14 mouse cellular contexts compared by ENCODE assay signal in genomic region chr11:115844240-115844639, GRCm38 (mm10). TPM values are rescaled to one million over a fixed set of nuclear protein-coding genes. Genes with fewer than 3 reads are reported as not detected.
DNase-seq lines count a peak whose midpoint lies in the region; ATAC-seq and TF ChIP-seq lines count a peak whose summit lies in the region.
"Had no signal": no experiment of that assay in that cellular context is flagged by ENCODE, and none has a peak within 500 bp of the region (broad histone marks: within the 10 kb centered on the region; RNA-seq: fewer than 3 reads in every experiment).

No protein-coding gene starts in this region.

- WGBS in heart, embryonic 13.5 days: 73% methylated on average over 8 of the region's 8 CpGs
- WGBS in intestine, embryonic 16.5 days: 58% methylated on average over 8 of the region's 8 CpGs

- no peaks in the 10 kb centered on the region for H3K27me3 ChIP-seq in heart, embryonic 13.5 days (replicated peaks)
- no peaks in the 10 kb centered on the region for H3K27me3 ChIP-seq in E14TG2a.4 (ENCODE audit: insufficient read depth, low read length)
- H3K27me3 ChIP-seq in intestine, embryonic 16.5 days (replicated peaks; ENCODE audit: control insufficient read depth, insufficient read depth, low read length): no peaks in the 10 kb centered on the region

- H3K9me3 ChIP-seq in heart, embryonic 13.5 days: peaks cover 5% of the 10 kb centered on the region; the same call in 1 of the 2 replicates
- no peaks in the 10 kb centered on the region for H3K9me3 ChIP-seq in E14TG2a.4 (ENCODE audit: low read length)
- H3K9me3 ChIP-seq in intestine, embryonic 16.5 days (ENCODE audit: control insufficient read depth, low read length): no peaks in the 10 kb centered on the region

- peak overlapping the region; percentile 55; the same call in 1 of the 2 replicates for H3K9ac ChIP-seq in heart, embryonic 13.5 days
- peak overlapping the region; percentile 14; the same call in 1 of the 2 replicates for H3K9ac ChIP-seq in intestine, embryonic 16.5 days (ENCODE audit: low read depth, low read length)

- peaks cover 50% of the 10 kb centered on the region for H3K36me3 ChIP-seq in heart, embryonic 13.5 days
- peaks cover 51% of the 10 kb centered on the region for H3K36me3 ChIP-seq in E14TG2a.4 (ENCODE audit: insufficient read depth, low read length)
- peaks cover 27% of the 10 kb centered on the region for H3K36me3 ChIP-seq in intestine, embryonic 16.5 days (ENCODE audit: control insufficient read depth, insufficient read depth, low read length)

- H3K4me1 ChIP-seq in heart, embryonic 13.5 days: peaks cover 51% of the 10 kb centered on the region
- peaks cover 73% of the 10 kb centered on the region for H3K4me1 ChIP-seq in E14TG2a.4 (replicated peaks; ENCODE audit: low read depth, low read length)
- H3K4me1 ChIP-seq in intestine, embryonic 16.5 days (ENCODE audit: control insufficient read depth, insufficient read depth, low read length): peaks cover 39% of the 10 kb centered on the region

- DNase-seq in heart, adult 11 months: no peak
- DNase-seq in kidney, postnatal 36 days: peak; percentile 70 to 74
- no peak for DNase-seq in left cerebral cortex, postnatal 4 days
- DNase-seq in adrenal gland, postnatal 36 days: no peak
- DNase-seq in spleen, postnatal 4 days (ENCODE audit: low spot score in 2 of 2): no peak
- DNase-seq: B cell, adult 2 months; cerebellum, adult 18-20 months; heart, postnatal 4 days had no signal

- no peak overlapping the region for H3K4me3 ChIP-seq in heart, embryonic 13.5 days
- peak overlapping the region; percentile 45 for H3K4me3 ChIP-seq in E14TG2a.4 (replicated peaks; ENCODE audit: low read length)
- H3K4me3 ChIP-seq in intestine, embryonic 16.5 days (ENCODE audit: low read length): no peak overlapping the region
- H3K4me3 ChIP-seq: erythroblast, embryonic 14.5 days had no signal

- intact Hi-C loops in left cerebral cortex, postnatal 4 days (cut with DNase I): no loop called here

- no peak for TF ChIP-seq CTCF in E14TG2a.4 (conservative IDR thresholded peaks at IDR 0.05; ENCODE audit: low read length)

- H3K4me2 ChIP-seq in heart, embryonic 13.5 days: no peak overlapping the region
- 0 out of 2 replicates have a peak overlapping the region, but pooled peaks have one; percentile 10 for H3K4me2 ChIP-seq in intestine, embryonic 16.5 days (ENCODE audit: low read depth, low read length)
- H3K4me2 ChIP-seq: midbrain, embryonic 11.5 days had no signal

- ATAC-seq in heart, embryonic 13.5 days (ENCODE audit: extremely low read depth, insufficient number of reproducible peaks, low FRiP score, low TSS enrichment): no peak
- ATAC-seq in intestine, embryonic 16.5 days: peak; percentile 7; the same call in 1 of the 2 replicates
- ATAC-seq: activated CD4-positive, CD25-positive, alpha-beta regulatory T cell, adult 4 months had no signal

- H3K27ac ChIP-seq in heart, embryonic 13.5 days (replicated peaks): peak overlapping the region; percentile 97; the same call in 1 of the 2 replicates
- peak overlapping the region; percentile 93 for H3K27ac ChIP-seq in intestine, embryonic 16.5 days (ENCODE audit: low read length)

RNA-seq across cellular contexts. Expression of gene Myo15b, which starts 14.0 kb away (rescaled TPM):
- polyA plus RNA-seq in heart, embryonic 13.5 days (2015; fragmentation: Nextera tagmentation; extraction: Ambion mirVana): 0.17 and 0.27 TPM in 2 replicates
- polyA plus RNA-seq in intestine, embryonic 16.5 days (2015; fragmentation: Nextera tagmentation; extraction: Ambion mirVana): 168 and 230 TPM in 2 replicates
- total RNA-seq in left cerebral cortex, postnatal 4 days (2021): under 1 TPM in 1 of 2 experiments, not detected in 1; 0.28 TPM
- total RNA-seq in adrenal gland, postnatal 36 days (2021): under 1 TPM; 0.20 TPM
- polyA plus RNA-seq: activated CD4-positive, CD25-positive, alpha-beta regulatory T cell, adult 4 months; erythroblast, embryonic 14.5 days; midbrain, embryonic 11.5 days had no signal

RNA-seq across cellular contexts. Expression of gene Llgl2, which starts 20.4 kb away (rescaled TPM):
- polyA plus RNA-seq in heart, embryonic 13.5 days (2015; fragmentation: Nextera tagmentation; extraction: Ambion mirVana): 18.9 and 19.0 TPM in 2 replicates
- 102 and 107 TPM in 2 replicates for polyA plus RNA-seq in intestine, embryonic 16.5 days (2015; fragmentation: Nextera tagmentation; extraction: Ambion mirVana)
- 1 to 10 TPM; 1.1 to 2.4 TPM for total RNA-seq in left cerebral cortex, postnatal 4 days (2021)
- total RNA-seq in adrenal gland, postnatal 36 days (2021): 10 to 100 TPM in 1 of 2 experiments, 1 to 10 TPM in 1; 4.9 to 10.9 TPM

RNA-seq across cellular contexts. Expression of gene Tsen54, which starts 29.7 kb away (rescaled TPM):
- 24.4 and 27.5 TPM in 2 replicates for polyA plus RNA-seq in heart, embryonic 13.5 days (2015; fragmentation: Nextera tagmentation; extraction: Ambion mirVana)
- 34.2 and 37.7 TPM in 2 replicates for polyA plus RNA-seq in intestine, embryonic 16.5 days (2015; fragmentation: Nextera tagmentation; extraction: Ambion mirVana)
- 10 to 100 TPM; 15.1 to 19.1 TPM for total RNA-seq in left cerebral cortex, postnatal 4 days (2021)
- 10 to 100 TPM; 17.1 to 21.4 TPM for total RNA-seq in adrenal gland, postnatal 36 days (2021)

RNA-seq across cellular contexts. Expression of gene Caskin2, which starts 30.8 kb away (rescaled TPM):
- polyA plus RNA-seq in heart, embryonic 13.5 days (2015; fragmentation: Nextera tagmentation; extraction: Ambion mirVana): 20.0 and 20.1 TPM in 2 replicates
- 11.2 and 11.7 TPM in 2 replicates for polyA plus RNA-seq in intestine, embryonic 16.5 days (2015; fragmentation: Nextera tagmentation; extraction: Ambion mirVana)
- 10 to 100 TPM; 13.4 to 14.5 TPM for total RNA-seq in left cerebral cortex, postnatal 4 days (2021)
- total RNA-seq in adrenal gland, postnatal 36 days (2021): 10 to 100 TPM; 58.9 to 72.9 TPM

RNA-seq across cellular contexts. Expression of gene Smim5, which starts 55.5 kb away (rescaled TPM):
- polyA plus RNA-seq in heart, embryonic 13.5 days (2015; fragmentation: Nextera tagmentation; extraction: Ambion mirVana): 20.0 and 24.2 TPM in 2 replicates
- polyA plus RNA-seq in intestine, embryonic 16.5 days (2015; fragmentation: Nextera tagmentation; extraction: Ambion mirVana): 1.6 and 3.1 TPM in 2 replicates
- total RNA-seq in left cerebral cortex, postnatal 4 days (2021): not detected
- under 1 TPM in 1 of 2 experiments, not detected in 1; 0.26 TPM for total RNA-seq in adrenal gland, postnatal 36 days (2021)

Comparison
In these comparisons a context has a peak if more than half of its experiments do, and no peak if none do; other contexts are left out.
1. DNase-seq: peak in kidney, postnatal 36 days (2 of 2); none in heart, adult 11 months (single experiment), left cerebral cortex, postnatal 4 days (single experiment), adrenal gland, postnatal 36 days (0 of 2) and spleen, postnatal 4 days (0 of 2).